Comparison of ENCODE assay signal across 31 mouse cellular contexts in genomic region chr6:58624126-58624525, GRCm38 (mm10). TPM values are rescaled to one million over a fixed set of nuclear protein-coding genes. Genes with fewer than 3 reads are reported as not detected.
DNase-seq lines count a peak whose midpoint lies in the region; ATAC-seq and TF ChIP-seq lines count a peak whose summit lies in the region.
"Had no signal": no experiment of that assay in that cellular context is flagged by ENCODE, and none has a peak within 500 bp of the region (broad histone marks: within the 10 kb centered on the region; RNA-seq: fewer than 3 reads in every experiment).

No protein-coding gene starts in this region.

- no peaks in the 10 kb centered on the region for H3K27me3 ChIP-seq in myocyte (ENCODE audit: control insufficient read depth, insufficient read depth, insufficient read length)
- H3K27me3 ChIP-seq: CH12.LX; embryonic facial prominence, embryonic 13.5 days; forebrain, embryonic 12.5 days; forebrain, embryonic 15.5 days; heart, embryonic 12.5 days; heart, embryonic 15.5 days; Patski had no signal

- no peak for TF ChIP-seq POLR2A in myocyte (IDR thresholded peaks at IDR 0.05; ENCODE audit: insufficient read length, low read depth)

- H3K36me3 ChIP-seq in myocyte (ENCODE audit: control insufficient read depth, insufficient read depth): no peaks in the 10 kb centered on the region
- H3K36me3 ChIP-seq: embryonic facial prominence, embryonic 10.5 days; embryonic facial prominence, embryonic 13.5 days; forebrain, embryonic 12.5 days; forebrain, embryonic 15.5 days; G1E; heart, embryonic 12.5 days; heart, embryonic 15.5 days had no signal

- intact Hi-C loops in gastrocnemius, adult 2 months (cut with DNase I): no loop called here
- intact Hi-C loops in heart, postnatal 36 days (cut with DNase I): no loop called here
- intact Hi-C loops in left cerebral cortex, postnatal 14 days (cut with DNase I): no loop called here

- peak; percentile 24 for ATAC-seq in CD4-positive, CD25-positive, alpha-beta regulatory T cell, adult 4 months
- ATAC-seq: forebrain, embryonic 15.5 days; hindbrain, postnatal 0 days; intestine, embryonic 16.5 days; Patski had no signal

- H3ac ChIP-seq in myocyte (ENCODE audit: control insufficient read depth, insufficient read length): no peak overlapping the region

- H3K4me2 ChIP-seq in myocyte (ENCODE audit: low read depth): peak overlapping the region; percentile 50
- H3K4me2 ChIP-seq: embryonic facial prominence, embryonic 13.5 days; forebrain, embryonic 12.5 days; forebrain, embryonic 15.5 days; heart, embryonic 12.5 days; heart, embryonic 15.5 days; hindbrain, embryonic 14.5 days had no signal

- H3K4me3 ChIP-seq in gastrocnemius, adult 2 months: no peak overlapping the region
- H3K4me3 ChIP-seq in myocyte: no peak overlapping the region
- H3K4me3 ChIP-seq: embryonic facial prominence, embryonic 10.5 days; embryonic facial prominence, embryonic 13.5 days; erythroblast, embryonic 14.5 days; forebrain, embryonic 12.5 days; forebrain, embryonic 15.5 days; heart, embryonic 12.5 days; heart, embryonic 15.5 days had no signal

- peaks cover 5% of the 10 kb centered on the region for H3K79me2 ChIP-seq in myocyte (ENCODE audit: control insufficient read depth, insufficient read depth)

- no peak for DNase-seq in gastrocnemius, adult 2 months
- no peak for DNase-seq in gastrocnemius, postnatal 10 days
- peak; percentile 87 for DNase-seq in 3T3-L1 (ENCODE audit: low read depth, low spot score)
- DNase-seq in heart, postnatal 36 days: no peak
- no peak for DNase-seq in left cerebral cortex, postnatal 14 days (ENCODE audit: low spot score in 2 of 2)
- DNase-seq: adrenal gland, postnatal 10 days; adrenal gland, postnatal 36 days; cerebellum, adult 11 months; cerebellum, adult 8-10 months; cerebellum, postnatal 10 days; cerebellum, postnatal 36 days; embryo, embryonic 11 days; gastrocnemius, postnatal 25 days; heart, adult 18-20 months; heart, postnatal 10 days; heart, postnatal 4 days had no signal

- peak overlapping the region; percentile 35; the same call in 1 of the 2 replicates for H3K27ac ChIP-seq in gastrocnemius, adult 2 months
- H3K27ac ChIP-seq: embryonic facial prominence, embryonic 10.5 days; embryonic facial prominence, embryonic 13.5 days; forebrain, embryonic 12.5 days; forebrain, embryonic 15.5 days; heart, embryonic 15.5 days; hindbrain, embryonic 14.5 days; hindbrain, postnatal 0 days had no signal

- TF ChIP-seq CTCF in gastrocnemius, adult 2 months (IDR thresholded peaks at IDR 0.05): no peak

TF ChIP-seq in myocyte, 11 proteins besides CTCF, POLR2A, EP300 and RAD21:
- TF ChIP-seq MYOD1 (IDR thresholded peaks at IDR 0.05; ENCODE audit: control insufficient read depth in 1 of 3, insufficient read length in 2 of 3, low read depth in 2 of 3): no peak
- no peak for TF ChIP-seq E2F4 (IDR thresholded peaks at IDR 0.05; ENCODE audit: insufficient read depth)
- TF ChIP-seq MYOG (IDR thresholded peaks at IDR 0.05; ENCODE audit: control insufficient read depth in 1 of 3, insufficient read depth in 1 of 3, insufficient read length in 2 of 3, low read depth in 2 of 3): no peak
- TF ChIP-seq CEBPB (IDR thresholded peaks at IDR 0.05; ENCODE audit: insufficient read depth, poor library complexity, severe bottlenecking): no peak
- TF ChIP-seq SRF (IDR thresholded peaks at IDR 0.05; ENCODE audit: control insufficient read depth, insufficient read length, low read depth): no peak
- no peak for TF ChIP-seq MAX (IDR thresholded peaks at IDR 0.05; ENCODE audit: low read depth)
- TF ChIP-seq TCF12 (IDR thresholded peaks at IDR 0.05; ENCODE audit: insufficient read depth, poor library complexity, severe bottlenecking): no peak
- TF ChIP-seq POLR2AphosphoS2 (IDR thresholded peaks at IDR 0.05; ENCODE audit: insufficient read length, low read depth): no peak
- TF ChIP-seq USF1 (IDR thresholded peaks at IDR 0.05; ENCODE audit: low read depth): no peak
- TF ChIP-seq TCF3 (IDR thresholded peaks at IDR 0.05; ENCODE audit: insufficient read length, low read depth): no peak
- no peak for TF ChIP-seq REST (IDR thresholded peaks at IDR 0.05; ENCODE audit: insufficient read depth, insufficient read length)

RNA-seq across cellular contexts. Expression of gene Abcg2, which starts 39.8 kb away (rescaled TPM):
- 10 to 100 TPM; 16.5 to 16.9 TPM for total RNA-seq in gastrocnemius, adult 2 months (2021)
- 10 to 100 TPM; 17.7 to 24.3 TPM for total RNA-seq in gastrocnemius, postnatal 10 days (2021)
- 10 to 100 TPM; 16.9 to 26.3 TPM for polyA plus RNA-seq in CD4-positive, CD25-positive, alpha-beta regulatory T cell, adult 4 months (2017; shearing (Covaris generic))
- 25.0 TPM for polyA plus RNA-seq in myocyte (2012; fragmentation: generic; extraction: Trizol)
- total RNA-seq in heart, postnatal 36 days (2021): 10 to 100 TPM; 32.0 to 35.0 TPM
- 10 to 100 TPM; 22.6 to 26.7 TPM for total RNA-seq in left cerebral cortex, postnatal 14 days (2021)
